ENCODE assay signal across 8 mouse cellular contexts in genomic region chr5:64503514-64503913, GRCm38 (mm10).
DNase-seq lines count a peak whose midpoint lies in the region; ATAC-seq lines count a peak whose summit lies in the region.

No protein-coding gene starts in this region.

- intact Hi-C loops in heart, postnatal 14 days (cut with DNase I), result no loop called here

- DNase-seq in adrenal gland, adult 18-20 months (ENCODE audit: low spot score in 2 of 2), result peak; percentile 44 to 59
- peak; percentile 54 to 66 for DNase-seq in heart, postnatal 14 days
- DNase-seq in spleen, postnatal 14 days (ENCODE audit: low spot score in 2 of 2), result no peak

- H3K4me2 ChIP-seq in midbrain, embryonic 12.5 days (replicated peaks), result no peak overlapping the region
- no peak overlapping the region for H3K4me2 ChIP-seq in midbrain, embryonic 13.5 days (replicated peaks)
- H3K4me2 ChIP-seq in embryonic facial prominence, embryonic 13.5 days, result no peak overlapping the region
- H3K4me2 ChIP-seq in liver, embryonic 15.5 days, result no peak overlapping the region
- H3K4me2 ChIP-seq in forebrain, embryonic 12.5 days, result no peak overlapping the region

- 64% methylated on average over 4 of the region's 4 CpGs for WGBS in midbrain, embryonic 12.5 days
- WGBS in midbrain, embryonic 13.5 days, result 52% methylated on average over 4 of the region's 4 CpGs
- WGBS in embryonic facial prominence, embryonic 13.5 days, result 27% methylated on average over 4 of the region's 4 CpGs
- 67% methylated on average over 4 of the region's 4 CpGs for WGBS in liver, embryonic 15.5 days (ENCODE audit: insufficient replicate concordance)
- 44% methylated on average over 4 of the region's 4 CpGs for WGBS in forebrain, embryonic 12.5 days

- peaks cover 17% of the 10 kb centered on the region for H3K4me1 ChIP-seq in midbrain, embryonic 12.5 days
- peaks cover 26% of the 10 kb centered on the region for H3K4me1 ChIP-seq in midbrain, embryonic 13.5 days (replicated peaks)
- peaks cover 42% of the 10 kb centered on the region for H3K4me1 ChIP-seq in embryonic facial prominence, embryonic 13.5 days
- H3K4me1 ChIP-seq in liver, embryonic 15.5 days (replicated peaks), result peaks cover 67% of the 10 kb centered on the region
- peaks cover 29% of the 10 kb centered on the region for H3K4me1 ChIP-seq in forebrain, embryonic 12.5 days

- no peaks in the 10 kb centered on the region for H3K36me3 ChIP-seq in midbrain, embryonic 12.5 days
- H3K36me3 ChIP-seq in midbrain, embryonic 13.5 days, result no peaks in the 10 kb centered on the region
- H3K36me3 ChIP-seq in embryonic facial prominence, embryonic 13.5 days, result no peaks in the 10 kb centered on the region
- no peaks in the 10 kb centered on the region for H3K36me3 ChIP-seq in liver, embryonic 15.5 days (replicated peaks)
- H3K36me3 ChIP-seq in forebrain, embryonic 12.5 days (replicated peaks), result no peaks in the 10 kb centered on the region

- no peaks in the 10 kb centered on the region for H3K9me3 ChIP-seq in midbrain, embryonic 12.5 days
- no peaks in the 10 kb centered on the region for H3K9me3 ChIP-seq in midbrain, embryonic 13.5 days
- H3K9me3 ChIP-seq in embryonic facial prominence, embryonic 13.5 days, result no peaks in the 10 kb centered on the region
- H3K9me3 ChIP-seq in liver, embryonic 15.5 days (replicated peaks), result no peaks in the 10 kb centered on the region
- H3K9me3 ChIP-seq in forebrain, embryonic 12.5 days, result no peaks in the 10 kb centered on the region

- no peak for ATAC-seq in midbrain, embryonic 12.5 days (ENCODE audit: low FRiP score, low read depth)
- ATAC-seq in midbrain, embryonic 13.5 days, result no peak
- no peak for ATAC-seq in embryonic facial prominence, embryonic 13.5 days (ENCODE audit: insufficient number of reproducible peaks, insufficient read depth, low FRiP score, low TSS enrichment, low read depth)
- no peak for ATAC-seq in liver, embryonic 15.5 days (ENCODE audit: insufficient read depth)
- no peak for ATAC-seq in forebrain, embryonic 12.5 days (ENCODE audit: low FRiP score)

- H3K4me3 ChIP-seq in midbrain, embryonic 12.5 days, result no peak overlapping the region
- no peak overlapping the region for H3K4me3 ChIP-seq in midbrain, embryonic 13.5 days (replicated peaks)
- H3K4me3 ChIP-seq in embryonic facial prominence, embryonic 13.5 days, result no peak overlapping the region
- H3K4me3 ChIP-seq in liver, embryonic 15.5 days (replicated peaks), result no peak overlapping the region
- no peak overlapping the region for H3K4me3 ChIP-seq in forebrain, embryonic 12.5 days (replicated peaks)

- H3K27ac ChIP-seq in midbrain, embryonic 12.5 days (replicated peaks), result 0 out of 2 replicates have a peak overlapping the region, but pooled peaks have one; percentile 20
- no peak overlapping the region for H3K27ac ChIP-seq in midbrain, embryonic 13.5 days
- H3K27ac ChIP-seq in embryonic facial prominence, embryonic 13.5 days, result peak overlapping the region; percentile 63
- H3K27ac ChIP-seq in liver, embryonic 15.5 days (replicated peaks), result peak overlapping the region; percentile 2
- H3K27ac ChIP-seq in forebrain, embryonic 12.5 days, result no peak overlapping the region

- H3K27me3 ChIP-seq in midbrain, embryonic 12.5 days, result 0 out of 2 replicates have a peak, but pooled peaks cover 8% of the 10 kb centered on the region
- no peaks in the 10 kb centered on the region for H3K27me3 ChIP-seq in midbrain, embryonic 13.5 days
- no peaks in the 10 kb centered on the region for H3K27me3 ChIP-seq in embryonic facial prominence, embryonic 13.5 days
- H3K27me3 ChIP-seq in liver, embryonic 15.5 days, result no peaks in the 10 kb centered on the region
- H3K27me3 ChIP-seq in forebrain, embryonic 12.5 days, result no peaks in the 10 kb centered on the region; the same call in 1 of the 2 replicates

- no peak overlapping the region for H3K9ac ChIP-seq in midbrain, embryonic 12.5 days (replicated peaks)
- H3K9ac ChIP-seq in midbrain, embryonic 13.5 days (replicated peaks), result no peak overlapping the region
- H3K9ac ChIP-seq in embryonic facial prominence, embryonic 13.5 days, result no peak overlapping the region
- H3K9ac ChIP-seq in liver, embryonic 15.5 days, result no peak overlapping the region
- no peak overlapping the region for H3K9ac ChIP-seq in forebrain, embryonic 12.5 days

Comparison
In these comparisons a context has a peak if more than half of its experiments do, and no peak if none do; other contexts are left out.
1. H3K27ac ChIP-seq: peak in midbrain, embryonic 12.5 days (single experiment), embryonic facial prominence, embryonic 13.5 days (single experiment) and liver, embryonic 15.5 days (single experiment); none in midbrain, embryonic 13.5 days (single experiment) and forebrain, embryonic 12.5 days (single experiment).
2. DNase-seq: peak in adrenal gland, adult 18-20 months (2 of 2) and heart, postnatal 14 days (2 of 2); none in spleen, postnatal 14 days (0 of 2).